Mouse (Mus musculus) brain, adult 2 months (tissue): Measurements from ENCODE around the gene Psma5.
"Not testable (repeated sequence)": the region's sequence is repeated elsewhere in the genome, so short reads cannot be mapped to it uniquely, and the experiment has no call there.

Experiments used
- DNase-seq: peaks from one replicate; pipeline ENCODE4 v3.0.0; 2011; ENCODE audit warnings: low read depth, low spot score

Psma5 gene

GRCm38 (mm10) chr3:108256719-108257637 is at the start of gene Psma5:
Gene Psma5 (plus strand): TSS chr3:108256926.
- peak; percentile 99 for DNase-seq

- no peak for DNase-seq
Observed at GRCm38 (mm10) chr3:108209001-108209400, 47.7 kb upstream of the Psma5 start.

- DNase-seq: no peak
Observed at GRCm38 (mm10) chr3:108209536-108209935, 47.2 kb upstream of the Psma5 start.

GRCm38 (mm10) chr3:108209946-108210770 is 46.6 kb upstream of the Psma5 start:
- DNase-seq: peak; percentile 99

GRCm38 (mm10) chr3:108210771-108211139 is 46.0 kb upstream of the Psma5 start, which contains the start of gene Atxn7l2:
Gene Atxn7l2 (minus strand): TSS chr3:108210934.
- DNase-seq: peak; percentile 93

GRCm38 (mm10) chr3:108211845-108212244 is 44.9 kb upstream of the Psma5 start:
- DNase-seq: peak; percentile 75

GRCm38 (mm10) chr3:108212406-108212805 is 44.3 kb upstream of the Psma5 start:
- DNase-seq: no peak

- no peak for DNase-seq
Observed at GRCm38 (mm10) chr3:108214734-108215133, 42.0 kb upstream of the Psma5 start.

GRCm38 (mm10) chr3:108220661-108221060 is 36.1 kb upstream of the Psma5 start:
- no peak for DNase-seq

- DNase-seq: no peak
Observed at GRCm38 (mm10) chr3:108225711-108226557, 30.8 kb upstream of the Psma5 start.

GRCm38 (mm10) chr3:108226558-108227350 is 30.0 kb upstream of the Psma5 start, which contains the start of gene Sypl2:
Gene Sypl2 (minus strand): TSS chr3:108226648.
- no peak for DNase-seq

GRCm38 (mm10) chr3:108227521-108227920 is 29.2 kb upstream of the Psma5 start:
- DNase-seq: no peak

- DNase-seq: no peak
Observed at GRCm38 (mm10) chr3:108231646-108232045, 25.1 kb upstream of the Psma5 start.

- DNase-seq: not testable (repeated sequence)
Observed at GRCm38 (mm10) chr3:108237474-108238102, 19.1 kb upstream of the Psma5 start.

- peak; percentile 53 for DNase-seq
Observed at GRCm38 (mm10) chr3:108241243-108241839, 15.4 kb upstream of the Psma5 start.

- no peak for DNase-seq
Observed at GRCm38 (mm10) chr3:108246857-108247256, 9.9 kb upstream of the Psma5 start.

GRCm38 (mm10) chr3:108257831-108258500 is 1.2 kb downstream of the Psma5 start:
- no peak for DNase-seq

GRCm38 (mm10) chr3:108259319-108259718 is 2.6 kb downstream of the Psma5 start:
- DNase-seq: peak; percentile 41

GRCm38 (mm10) chr3:108279495-108279894 is 22.8 kb downstream of the Psma5 start:
- not testable (repeated sequence) for DNase-seq
